Mouse (Mus musculus) forebrain, postnatal 0 days (tissue): Measurements from ENCODE around the gene Tcirg1. TPM values are rescaled to one million over a fixed set of nuclear protein-coding genes. Genes with fewer than 3 reads are reported as not detected.

Experiments
- ATAC-seq: fragments of 200-750 bp; cut with Nextera tagmentation; 2 replicates; pipeline ENCODE4 v1.8.0; 2017; ENCODE audit warnings: mild to moderate bottlenecking, moderate library complexity
- DNase-seq: peaks from one replicate; pipeline ENCODE4 v3.0.0-alpha.2; 2015
- H3K27ac ChIP-seq: fragments of 300-500 bp; sonication (generic); 2 replicates; pipeline ENCODE4 v1.5.1; 2014; ENCODE audit warnings: low read depth, mild to moderate bottlenecking, antibody characterized with exemption, low read length, moderate library complexity, mixed read lengths
- H3K27me3 ChIP-seq: fragments of 300-500 bp; sonication (generic); 2 replicates; pipeline ENCODE4 v1.6.1; 2014; ENCODE audit warnings: mild to moderate bottlenecking, low read length, mixed read lengths; ENCODE audit not compliant: insufficient read depth
- H3K36me3 ChIP-seq: fragments of 300-500 bp; sonication (generic); 2 replicates; pipeline ENCODE4 v1.6.1; 2014; ENCODE audit warnings: mild to moderate bottlenecking, moderate library complexity; ENCODE audit not compliant: insufficient read depth
- H3K4me1 ChIP-seq: fragments of 300-500 bp; sonication (generic); 2 replicates; pipeline ENCODE4 v1.6.1; 2014; ENCODE audit warnings: antibody characterized with exemption; ENCODE audit not compliant: insufficient read depth
- H3K4me2 ChIP-seq: fragments of 300-500 bp; sonication (generic); 2 replicates; pipeline ENCODE4 v1.6.1; 2014; ENCODE audit warnings: low read depth, mild to moderate bottlenecking, moderate library complexity
- H3K4me3 ChIP-seq: fragments of 300-500 bp; sonication (generic); 2 replicates; pipeline ENCODE4 v1.5.1; 2014; ENCODE audit warnings: low read depth, low read length, mixed read lengths
- H3K9ac ChIP-seq: fragments of 300-500 bp; sonication (generic); 2 replicates; pipeline ENCODE4 v1.6.1; 2014; ENCODE audit warnings: mild to moderate bottlenecking
- H3K9me3 ChIP-seq: fragments of 300-500 bp; sonication (generic); 2 replicates; pipeline ENCODE4 v1.6.1; 2016; ENCODE audit warnings: low read length
- CTCF ChIP-seq: sonication (generic); IDR thresholded peaks from 2 replicates; pipeline ENCODE4 v1.5.1; 2016; ENCODE audit warnings: antibody characterized with exemption, control low read depth, low read depth
- WGBS: fragments of 180-500 bp; shearing (Covaris S2); extraction: QIAGEN DNeasy Blood & Tissue Kit; methylation state at CpG from one replicate; pipeline ENCODE4 v1.1.7; 2014; 5-methylcytosine and 5-hydroxymethylcytosine counted together
- polyA plus RNA-seq: library from polyadenylated mRNA; unstranded; fragments of >200 nt; fragmentation: Nextera tagmentation; extraction: Ambion mirVana; gene quantifications from 2 replicates; pipeline ENCODE4 v1.2.1, GENCODE M21; 2015
- total RNA-seq: library from RNA; depleted of rRNA; stranded (reverse); fragments of >200 nt; gene quantifications from 2 replicates; pipeline ENCODE4 v1.2.3, GENCODE M21; 2014

The Tcirg1 gene
- total and polyA plus RNA-seq, 2 experiments from 2014 or later = 9.3 to 21.4 TPM

GRCm38 (mm10) chr19:3935032-3935895 is 28.3 kb upstream of the Tcirg1 start, which contains the start of gene Unc93b1:
Gene Unc93b1 (plus strand): TSS chr19:3935186.
- H3K4me3 ChIP-seq = peak within 1 kb of the TSS; percentile 30
- H3K4me2 ChIP-seq = peak within 1 kb of the TSS; percentile 58
- H3K27ac ChIP-seq = no peak within 1 kb of the TSS
- no peaks in the 10 kb centered on the region for H3K9me3 ChIP-seq
- H3K9ac ChIP-seq = peak within 1 kb of the TSS; percentile 35; the same call in 1 of the 2 replicates
- H3K27me3 ChIP-seq = no peaks in the 10 kb centered on the region
- DNase-seq (no peak), ATAC-seq (peak; percentile 73)
- H3K4me1 ChIP-seq = 0 out of 2 replicates have a peak, but pooled peaks cover 1% of the 10 kb centered on the region
- TF ChIP-seq CTCF = no peak
- 8% methylated on average over 42 of the region's 42 CpGs for WGBS
- no peaks in the 10 kb centered on the region for H3K36me3 ChIP-seq

DNA sequence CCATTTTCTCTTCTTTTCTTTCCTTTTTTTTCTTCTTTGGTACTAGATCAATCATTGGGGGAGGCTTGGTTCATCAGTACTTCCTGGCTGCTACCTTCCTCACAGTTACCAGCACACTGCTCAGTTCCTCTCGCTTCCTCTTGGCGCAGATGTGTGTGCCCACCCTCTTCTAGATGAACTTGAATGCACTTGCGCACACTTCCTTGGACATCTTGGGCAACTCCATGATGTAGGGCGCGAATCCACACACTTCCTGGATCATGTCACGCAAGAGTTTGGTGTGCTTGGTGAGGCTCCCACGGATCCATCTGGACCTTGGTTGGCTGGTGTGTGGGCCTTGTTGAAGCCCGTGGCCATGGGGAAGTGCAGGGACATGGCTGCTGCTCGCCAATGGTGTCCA is 24.8 kb upstream of the Tcirg1 start:
- no peak overlapping the region for H3K9ac ChIP-seq
- peaks cover 10% of the 10 kb centered on the region; the same call in 1 of the 2 replicates for H3K4me1 ChIP-seq
- no peak for TF ChIP-seq CTCF
- DNase-seq (no peak), ATAC-seq (no peak)
- H3K4me3 ChIP-seq = no peak overlapping the region
- 90% methylated on average over 9 of the region's 9 CpGs for WGBS
- H3K9me3 ChIP-seq = no peaks in the 10 kb centered on the region
- no peak overlapping the region for H3K4me2 ChIP-seq
- no peaks in the 10 kb centered on the region for H3K27me3 ChIP-seq
- no peak overlapping the region for H3K27ac ChIP-seq
- H3K36me3 ChIP-seq = no peaks in the 10 kb centered on the region

DNA sequence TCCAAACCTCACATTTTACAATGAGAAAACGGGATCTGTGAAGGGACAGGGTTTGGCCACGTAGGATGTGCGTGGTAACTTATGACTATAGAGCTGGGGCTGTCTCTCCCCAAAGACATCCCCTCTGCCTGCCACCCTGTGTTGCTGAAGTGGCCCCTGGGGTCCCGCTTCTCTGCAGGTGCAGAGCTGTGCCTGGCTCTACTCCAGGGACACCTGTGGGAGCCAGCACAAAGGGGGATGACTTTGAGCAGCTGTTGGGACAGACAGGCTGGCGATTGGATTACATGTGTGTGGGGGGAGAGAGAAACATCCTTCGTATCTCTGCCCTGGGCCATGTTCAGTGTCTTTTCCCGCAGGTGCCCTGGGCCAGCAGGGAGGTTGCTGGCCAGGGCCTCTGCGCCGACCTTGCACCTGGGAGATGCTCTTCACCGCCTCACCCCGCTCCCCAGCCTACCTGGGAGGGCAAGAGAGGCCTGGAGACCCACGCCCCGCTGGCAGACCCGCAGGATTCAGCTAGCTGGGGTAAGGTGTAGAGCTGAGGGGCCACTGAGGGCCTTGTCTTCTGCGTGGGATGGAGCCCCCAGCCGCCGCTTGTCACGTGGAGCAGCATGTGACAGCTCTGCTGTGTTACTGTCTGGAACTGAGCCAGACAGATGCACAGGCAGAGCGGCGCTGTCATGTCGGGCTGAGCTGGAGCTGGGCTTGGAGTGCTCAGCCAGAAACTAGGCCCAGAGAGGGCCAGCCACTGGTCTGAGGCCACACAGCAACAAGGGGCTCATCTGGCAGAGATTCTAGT is 23.5 kb upstream of the Tcirg1 start:
- ATAC-seq (peak; percentile 18; the same call in 1 of the 2 replicates), DNase-seq (no peak)
- TF ChIP-seq CTCF = no peak
- Histone ChIP-seq H3K4me3 (no peak overlapping the region), H3K9ac (no peak overlapping the region), H3K9me3 (no peaks in the 10 kb centered on the region), H3K27ac (0 out of 2 replicates have a peak overlapping the region, but pooled peaks have one; percentile 55), H3K27me3 (no peaks in the 10 kb centered on the region), H3K4me1 (peaks cover 10% of the 10 kb centered on the region; the same call in 1 of the 2 replicates), H3K4me2 (no peak overlapping the region), H3K36me3 (no peaks in the 10 kb centered on the region)
- 66% methylated on average over 21 of the region's 21 CpGs for WGBS

GRCm38 (mm10) chr19:3929211-3929941 is 22.4 kb upstream of the Tcirg1 start, which contains the start of gene Aldh3b1:
Gene Aldh3b1 (minus strand): TSS chr19:3929808.
- Histone ChIP-seq H3K9ac (no peak within 1 kb of the TSS), H3K27me3 (no peaks in the 10 kb centered on the region), H3K9me3 (no peaks in the 10 kb centered on the region), H3K27ac (peak within 1 kb of the TSS; percentile 55), H3K4me2 (no peak within 1 kb of the TSS), H3K4me1 (peaks cover 10% of the 10 kb centered on the region; the same call in 1 of the 2 replicates), H3K4me3 (no peak within 1 kb of the TSS), H3K36me3 (no peaks in the 10 kb centered on the region)
- no peak for TF ChIP-seq CTCF
- ATAC-seq (peak; percentile 68), DNase-seq (peak; percentile 48)
- WGBS = 41% methylated on average over 12 of the region's 12 CpGs

DNA sequence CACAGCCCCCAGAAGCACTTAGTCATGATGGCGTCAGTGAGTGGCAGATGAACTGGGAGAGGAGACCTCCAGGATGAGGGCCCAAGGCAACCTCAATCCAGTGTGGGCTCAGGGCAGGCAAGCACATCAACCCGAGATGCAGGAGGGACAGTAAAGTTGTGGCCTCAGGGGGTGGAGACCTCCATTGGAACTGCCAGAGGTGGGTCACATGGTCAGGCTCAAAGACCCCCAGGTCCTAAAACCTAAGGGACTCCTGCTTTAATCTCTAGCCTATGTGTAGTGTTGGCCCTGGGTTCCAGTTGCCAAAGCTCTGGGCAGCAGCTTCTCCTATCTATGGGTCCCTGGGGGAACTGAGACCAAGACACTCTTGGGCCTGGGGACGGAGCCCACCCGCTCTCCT is 21.8 kb upstream of the Tcirg1 start:
- no peaks in the 10 kb centered on the region for H3K27me3 ChIP-seq
- no peak for TF ChIP-seq CTCF
- 74% methylated on average over 4 of the region's 4 CpGs for WGBS
- no peak overlapping the region for H3K4me2 ChIP-seq
- peaks cover 10% of the 10 kb centered on the region; the same call in 1 of the 2 replicates for H3K4me1 ChIP-seq
- no peaks in the 10 kb centered on the region for H3K36me3 ChIP-seq
- DNase-seq = no peak
- no peak for ATAC-seq
- no peak overlapping the region for H3K27ac ChIP-seq
- H3K9ac ChIP-seq = no peak overlapping the region
- no peaks in the 10 kb centered on the region for H3K9me3 ChIP-seq
- H3K4me3 ChIP-seq = no peak overlapping the region

DNA sequence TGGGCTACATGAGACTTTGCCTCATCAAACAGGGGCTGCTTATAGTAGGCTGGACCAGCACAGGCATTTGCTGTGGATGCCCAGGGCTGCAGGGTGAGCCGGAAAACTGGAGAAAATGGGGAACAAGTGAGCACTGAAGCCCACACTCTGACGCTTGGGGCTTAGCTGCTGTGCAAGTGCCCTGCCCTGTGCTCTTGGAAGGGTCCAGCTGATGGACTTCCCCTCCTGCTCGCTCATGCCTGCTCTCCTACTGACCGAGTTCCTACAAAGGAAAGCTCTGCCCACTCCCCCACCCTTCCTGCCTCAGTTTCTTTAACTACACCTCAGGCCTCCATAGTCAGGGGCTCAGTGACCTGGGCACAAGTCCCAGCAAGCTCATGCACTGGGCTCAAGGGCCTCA is 21.1 kb upstream of the Tcirg1 start:
- Histone ChIP-seq H3K9me3 (no peaks in the 10 kb centered on the region), H3K4me3 (no peak overlapping the region), H3K4me2 (no peak overlapping the region), H3K27me3 (no peaks in the 10 kb centered on the region), H3K36me3 (no peaks in the 10 kb centered on the region), H3K27ac (no peak overlapping the region), H3K4me1 (peaks cover 10% of the 10 kb centered on the region; the same call in 1 of the 2 replicates), H3K9ac (no peak overlapping the region)
- WGBS = 92% methylated on average over 4 of the region's 4 CpGs
- no peak for TF ChIP-seq CTCF
- no peak for ATAC-seq
- no peak for DNase-seq
